ENCODE assay signal across 23 mouse cellular contexts in genomic region chr5:54040527-54040926, GRCm38 (mm10). TPM values are rescaled to one million over a fixed set of nuclear protein-coding genes. Genes with fewer than 3 reads are reported as not detected.
DNase-seq lines count a peak whose midpoint lies in the region; ATAC-seq lines count a peak whose summit lies in the region.
"Had no signal": no experiment of that assay in that cellular context is flagged by ENCODE, and none has a peak within 500 bp of the region (broad histone marks: within the 10 kb centered on the region; RNA-seq: fewer than 3 reads in every experiment).

No protein-coding gene starts in this region.

- no peaks in the 10 kb centered on the region for H3K27me3 ChIP-seq in limb, embryonic 13.5 days
- H3K27me3 ChIP-seq in limb, embryonic 10.5 days (ENCODE audit: low read depth, poor library complexity, severe bottlenecking) = no peaks in the 10 kb centered on the region
- H3K27me3 ChIP-seq in megakaryocyte, embryonic 14.5 days (replicated peaks) = no peaks in the 10 kb centered on the region
- H3K27me3 ChIP-seq in liver, embryonic 12.5 days (replicated peaks) = no peaks in the 10 kb centered on the region
- H3K27me3 ChIP-seq: CH12.LX; forebrain, embryonic 12.5 days; heart, embryonic 15.5 days; hindbrain, embryonic 13.5 days; Patski had no signal

- no peak overlapping the region for H3K4me3 ChIP-seq in limb, embryonic 13.5 days
- no peak overlapping the region for H3K4me3 ChIP-seq in limb, embryonic 10.5 days
- H3K4me3 ChIP-seq in megakaryocyte, embryonic 14.5 days (replicated peaks) = peak overlapping the region; percentile 64
- H3K4me3 ChIP-seq in liver, embryonic 12.5 days = no peak overlapping the region
- H3K4me3 ChIP-seq: forebrain, embryonic 12.5 days; heart, adult 2 months; heart, embryonic 15.5 days; hindbrain, embryonic 13.5 days had no signal

- H3K4me1 ChIP-seq in limb, embryonic 13.5 days = peaks cover 11% of the 10 kb centered on the region
- peaks cover 19% of the 10 kb centered on the region for H3K4me1 ChIP-seq in limb, embryonic 10.5 days
- peaks cover 72% of the 10 kb centered on the region for H3K4me1 ChIP-seq in megakaryocyte, embryonic 14.5 days
- peaks cover 35% of the 10 kb centered on the region for H3K4me1 ChIP-seq in liver, embryonic 12.5 days
- H3K4me1 ChIP-seq: forebrain, embryonic 12.5 days had no signal

- no peak overlapping the region for H3K9ac ChIP-seq in limb, embryonic 13.5 days
- no peak overlapping the region for H3K9ac ChIP-seq in liver, embryonic 12.5 days
- H3K9ac ChIP-seq: forebrain, embryonic 12.5 days; heart, embryonic 15.5 days; hindbrain, embryonic 13.5 days had no signal

- no peaks in the 10 kb centered on the region for H3K9me3 ChIP-seq in limb, embryonic 13.5 days
- H3K9me3 ChIP-seq in limb, embryonic 10.5 days (replicated peaks) = no peaks in the 10 kb centered on the region
- H3K9me3 ChIP-seq in megakaryocyte, embryonic 14.5 days = no peaks in the 10 kb centered on the region
- H3K9me3 ChIP-seq in liver, embryonic 12.5 days (replicated peaks) = no peaks in the 10 kb centered on the region
- H3K9me3 ChIP-seq: forebrain, embryonic 12.5 days; heart, embryonic 15.5 days; hindbrain, embryonic 13.5 days had no signal

- DNase-seq in CD4-positive, CD25-positive, alpha-beta regulatory T cell, adult 2 months (ENCODE audit: low read depth, low spot score) = peak; percentile 35
- DNase-seq in limb, embryonic 10.5 days (ENCODE audit: low spot score) = no peak
- peak; percentile 33 for DNase-seq in induced T-regulatory cell, adult 2 months (ENCODE audit: low read depth)
- DNase-seq: adrenal gland, postnatal 14 days; B cell, adult 2 months; cerebellum, adult 11-12 months; cerebellum, adult 9-11 months; gastrocnemius, postnatal 25 days; heart, adult 2 months; heart, postnatal 14 days had no signal

- 59% methylated on average over 8 of the region's 8 CpGs for WGBS in limb, embryonic 13.5 days
- WGBS in limb, embryonic 10.5 days = 85% methylated on average over 8 of the region's 8 CpGs
- 69% methylated on average over 8 of the region's 8 CpGs for WGBS in liver, embryonic 12.5 days (ENCODE audit: insufficient replicate concordance)

- no peaks in the 10 kb centered on the region for H3K36me3 ChIP-seq in limb, embryonic 13.5 days
- no peaks in the 10 kb centered on the region for H3K36me3 ChIP-seq in limb, embryonic 10.5 days
- no peaks in the 10 kb centered on the region for H3K36me3 ChIP-seq in megakaryocyte, embryonic 14.5 days (replicated peaks; ENCODE audit: low read length)
- H3K36me3 ChIP-seq in liver, embryonic 12.5 days = no peaks in the 10 kb centered on the region
- H3K36me3 ChIP-seq: forebrain, embryonic 12.5 days; heart, embryonic 15.5 days; hindbrain, embryonic 13.5 days had no signal

- ATAC-seq in CD4-positive, CD25-positive, alpha-beta regulatory T cell, adult 4 months = no peak
- ATAC-seq in limb, embryonic 13.5 days (ENCODE audit: low FRiP score, low read depth) = no peak
- no peak for ATAC-seq in liver, embryonic 12.5 days
- ATAC-seq in monocyte, adult 5-6 weeks (replicated peaks; ENCODE audit: insufficient number of reproducible peaks, low FRiP score, low TSS enrichment, poor library complexity, severe bottlenecking) = no peak
- ATAC-seq: activated CD4-positive, CD25-positive, alpha-beta regulatory T cell, adult 4 months; forebrain, embryonic 16.5 days; Patski had no signal

- peak overlapping the region; percentile 25; the same call in 1 of the 2 replicates for H3K4me2 ChIP-seq in limb, embryonic 13.5 days (replicated peaks)
- no peak overlapping the region for H3K4me2 ChIP-seq in liver, embryonic 12.5 days
- H3K4me2 ChIP-seq: forebrain, embryonic 12.5 days; heart, embryonic 11.5 days; heart, embryonic 15.5 days; hindbrain, embryonic 13.5 days had no signal

- no peak overlapping the region for H3K27ac ChIP-seq in limb, embryonic 13.5 days
- H3K27ac ChIP-seq in limb, embryonic 10.5 days = no peak overlapping the region
- no peak overlapping the region for H3K27ac ChIP-seq in liver, embryonic 12.5 days
- H3K27ac ChIP-seq: forebrain, embryonic 12.5 days; heart, adult 2 months; heart, embryonic 15.5 days; hindbrain, embryonic 13.5 days had no signal

RNA-seq across cellular contexts. Expression of gene Stim2, which starts 42.2 kb away (rescaled TPM):
- polyA plus RNA-seq in CD4-positive, CD25-positive, alpha-beta regulatory T cell, adult 4 months (2017; shearing (Covaris generic)) = 10 to 100 TPM; 20.9 to 27.9 TPM
- polyA plus RNA-seq in limb, embryonic 13.5 days (2015; fragmentation: Nextera tagmentation; extraction: Ambion mirVana) = 13.5 and 15.6 TPM in 2 replicates
- polyA plus RNA-seq in limb, embryonic 10.5 days (2016; fragmentation: Nextera tagmentation; extraction: Ambion mirVana) = 11.5 and 14.1 TPM in 2 replicates
- polyA plus RNA-seq in megakaryocyte, embryonic 14.5 days (2012; ENCODE audit: insufficient read depth, low replicate concordance) = 3.0 and 6.9 TPM in 2 replicates
- polyA plus RNA-seq in liver, embryonic 12.5 days (2016; fragmentation: Nextera tagmentation; extraction: Ambion mirVana) = 8.1 and 9.1 TPM in 2 replicates
- total RNA-seq in monocyte, adult 5-6 weeks (2017) = 49.7 to 63.6 TPM (median 59.8 TPM) in 3 replicates
